Mouse (Mus musculus) lung, embryonic 16.5 days (tissue): Measurements from ENCODE around the gene Prkar2a. TPM values are rescaled to one million over a fixed set of nuclear protein-coding genes. Genes with fewer than 3 reads are reported as not detected.

Experiments
- ATAC-seq: fragments of 200-750 bp; cut with Nextera tagmentation; 2 replicates; pipeline ENCODE4 v1.8.0; 2017; ENCODE audit warnings: low read depth, mild to moderate bottlenecking, moderate library complexity
- H3K27ac ChIP-seq: fragments of 300-500 bp; sonication (generic); 2 replicates; pipeline ENCODE4 v1.5.1; 2014; ENCODE audit warnings: mild to moderate bottlenecking, control low read depth, low read length
- H3K27me3 ChIP-seq: fragments of 300-500 bp; sonication (generic); 2 replicates; pipeline ENCODE4 v1.6.1; 2014; ENCODE audit warnings: low read depth, low read length, mixed read lengths; ENCODE audit not compliant: control insufficient read depth, insufficient read depth
- H3K36me3 ChIP-seq: fragments of 300-500 bp; sonication (generic); 2 replicates; pipeline ENCODE4 v1.6.1; 2014; ENCODE audit warnings: low read length; ENCODE audit not compliant: control insufficient read depth, insufficient read depth
- H3K4me1 ChIP-seq: fragments of 300-500 bp; sonication (generic); replicated peaks from 2 replicates; pipeline ENCODE4 v1.6.1; 2014; ENCODE audit warnings: low read length, mixed read lengths; ENCODE audit not compliant: control insufficient read depth, insufficient read depth
- H3K4me2 ChIP-seq: fragments of 300-500 bp; sonication (generic); 2 replicates; pipeline ENCODE4 v1.6.1; 2014; ENCODE audit warnings: low read depth, low read length, control low read depth
- H3K4me3 ChIP-seq: fragments of 300-500 bp; sonication (generic); 2 replicates; pipeline ENCODE4 v1.5.1; 2014; ENCODE audit warnings: mild to moderate bottlenecking, low read length, control low read depth
- H3K9ac ChIP-seq: fragments of 300-500 bp; sonication (generic); 2 replicates; pipeline ENCODE4 v1.6.1; 2014; ENCODE audit warnings: low read length, control low read depth
- H3K9me3 ChIP-seq: fragments of 300-500 bp; sonication (generic); 2 replicates; pipeline ENCODE4 v1.6.1; 2016; ENCODE audit warnings: low read length; ENCODE audit not compliant: control insufficient read depth
- WGBS: fragments of 180-500 bp; shearing (Covaris S2); extraction: QIAGEN DNeasy Blood & Tissue Kit; methylation state at CpG from one replicate; pipeline ENCODE4 v1.1.7; 2014; 5-methylcytosine and 5-hydroxymethylcytosine counted together
- polyA plus RNA-seq: library from polyadenylated mRNA; unstranded; fragments of >200 nt; fragmentation: Nextera tagmentation; extraction: Ambion mirVana; gene quantifications from 2 replicates; pipeline ENCODE4 v1.2.1, GENCODE M21; 2015

The Prkar2a gene
- polyA plus RNA-seq, 1 experiment from 2014 or later, result 14.8 TPM

DNA sequence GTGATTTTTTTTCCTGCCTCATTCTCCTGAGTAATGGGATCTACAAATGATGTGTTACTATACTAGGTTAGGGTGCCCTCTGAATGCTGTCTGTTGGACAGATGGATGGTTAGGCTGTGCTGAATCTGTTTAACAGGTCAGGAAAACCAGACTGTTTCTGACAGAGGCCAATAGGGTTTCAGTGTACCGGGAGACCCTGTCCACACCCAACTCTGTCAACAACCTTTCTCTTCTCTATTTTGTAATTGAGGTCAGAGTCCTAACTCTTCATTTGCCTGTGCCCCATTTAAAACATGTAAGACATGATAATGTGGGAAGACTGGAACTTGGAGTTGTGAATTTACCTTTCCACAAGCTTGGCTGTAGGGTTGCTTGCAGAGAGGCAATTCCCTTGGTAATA is 879 bp downstream of the Prkar2a start:
- Histone ChIP-seq H3K9me3 (no peaks in the 10 kb centered on the region), H3K9ac (no peak overlapping the region), H3K27ac (no peak overlapping the region), H3K4me2 (no peak overlapping the region), H3K4me3 (no peak overlapping the region), H3K27me3 (no peaks in the 10 kb centered on the region), H3K4me1 (peaks cover 17% of the 10 kb centered on the region), H3K36me3 (no peaks in the 10 kb centered on the region)
- 85% methylated on average over 1 of the region's 1 CpGs for WGBS
- ATAC-seq, result no peak

GRCm38 (mm10) chr9:108690914-108691313 is 1.8 kb downstream of the Prkar2a start:
- ATAC-seq, result no peak
- no peak overlapping the region for H3K4me2 ChIP-seq
- no peak overlapping the region for H3K4me3 ChIP-seq
- peaks cover 17% of the 10 kb centered on the region for H3K4me1 ChIP-seq
- no peaks in the 10 kb centered on the region for H3K27me3 ChIP-seq
- WGBS, result 88% methylated on average over 6 of the region's 6 CpGs
- H3K9ac ChIP-seq, result no peak overlapping the region
- H3K9me3 ChIP-seq, result no peaks in the 10 kb centered on the region
- no peak overlapping the region for H3K27ac ChIP-seq
- H3K36me3 ChIP-seq, result no peaks in the 10 kb centered on the region

- Histone ChIP-seq H3K9ac (peak overlapping the region; percentile 78), H3K27ac (peak overlapping the region; percentile 50), H3K36me3 (no peaks in the 10 kb centered on the region), H3K27me3 (no peaks in the 10 kb centered on the region), H3K4me2 (peak overlapping the region; percentile 98), H3K4me3 (peak overlapping the region; percentile 80), H3K9me3 (no peaks in the 10 kb centered on the region), H3K4me1 (peaks cover 17% of the 10 kb centered on the region)
- WGBS, result 62% methylated on average over 8 of the region's 8 CpGs
- ATAC-seq, result no peak
These were observed 2.3 kb downstream of the Prkar2a start for GRCm38 (mm10) chr9:108691371-108691770.

GRCm38 (mm10) chr9:108691846-108692225 is 2.7 kb downstream of the Prkar2a start:
- under 1% methylated on average over 40 of the region's 42 CpGs for WGBS
- Histone ChIP-seq H3K4me1 (peaks cover 17% of the 10 kb centered on the region), H3K27ac (peak overlapping the region; percentile 50), H3K27me3 (no peaks in the 10 kb centered on the region), H3K4me3 (peak overlapping the region; percentile 80), H3K9ac (peak overlapping the region; percentile 78), H3K9me3 (no peaks in the 10 kb centered on the region), H3K4me2 (peak overlapping the region; percentile 98), H3K36me3 (no peaks in the 10 kb centered on the region)
- peak; percentile 95 for ATAC-seq

DNA sequence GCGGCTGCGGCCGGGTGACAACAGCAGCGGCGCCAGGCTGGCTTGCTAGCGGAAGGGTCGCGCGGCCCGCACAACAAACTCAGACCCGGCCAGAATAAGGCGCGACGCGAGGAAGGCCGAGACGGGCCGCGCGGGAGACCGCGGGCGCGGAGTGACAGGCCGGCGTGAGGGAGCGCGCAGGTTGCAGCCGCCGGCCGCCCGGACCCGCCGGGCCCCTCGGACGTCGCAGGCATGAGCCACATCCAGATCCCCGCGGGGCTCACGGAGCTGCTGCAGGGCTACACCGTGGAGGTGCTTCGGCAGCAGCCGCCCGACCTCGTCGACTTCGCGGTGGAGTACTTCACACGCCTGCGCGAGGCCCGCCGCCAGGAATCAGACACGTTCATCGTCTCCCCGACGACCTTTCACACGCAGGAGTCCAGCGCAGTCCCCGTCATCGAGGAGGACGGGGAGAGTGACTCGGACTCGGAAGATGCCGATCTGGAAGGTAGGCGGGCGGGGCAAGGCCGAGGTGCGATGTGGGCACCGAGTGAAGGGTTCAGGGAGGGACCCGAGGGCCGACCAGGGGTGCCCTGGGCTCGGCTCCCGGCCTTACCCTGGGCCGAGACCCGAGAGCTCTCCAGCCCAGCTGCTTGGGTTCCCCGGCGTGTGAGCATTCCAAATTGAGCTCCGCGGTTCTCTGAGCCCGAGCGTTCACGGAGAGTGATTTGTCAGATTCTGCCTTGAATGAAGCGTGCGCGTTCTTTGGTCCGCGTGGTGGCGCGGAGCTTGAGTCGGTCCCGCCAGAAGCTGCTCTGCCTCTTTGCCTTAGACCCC is 3.3 kb downstream of the Prkar2a start:
- WGBS, result under 1% methylated on average over 92 of the region's 92 CpGs
- no peaks in the 10 kb centered on the region for H3K36me3 ChIP-seq
- ATAC-seq, result peak; percentile 72

DNA sequence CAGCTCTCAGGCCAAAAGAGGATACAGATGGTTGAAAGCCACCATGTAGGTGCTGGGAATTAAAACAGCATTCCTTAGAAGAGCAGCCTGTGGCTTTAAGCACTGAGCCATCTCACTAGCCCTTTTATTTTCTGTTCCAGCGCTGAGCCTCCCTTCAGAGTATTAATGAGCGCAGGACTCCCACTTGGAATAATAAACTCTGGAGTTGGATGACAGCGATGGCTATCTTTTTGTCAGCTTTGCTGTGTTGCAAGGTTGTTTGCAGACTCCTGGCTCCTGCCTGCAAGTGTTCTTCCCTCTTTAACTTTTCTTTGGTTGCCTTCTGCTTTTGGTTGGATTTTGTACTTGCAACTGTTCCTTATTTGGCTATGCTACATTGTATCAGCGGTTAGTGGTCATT is 4.8 kb downstream of the Prkar2a start:
- no peaks in the 10 kb centered on the region for H3K9me3 ChIP-seq
- peaks cover 15% of the 10 kb centered on the region for H3K4me1 ChIP-seq
- no peak overlapping the region for H3K9ac ChIP-seq
- H3K4me3 ChIP-seq, result no peak overlapping the region
- WGBS, result 76% methylated on average over 4 of the region's 4 CpGs
- H3K4me2 ChIP-seq, result peak overlapping the region; percentile 29; the same call in 1 of the 2 replicates
- H3K27me3 ChIP-seq, result no peaks in the 10 kb centered on the region
- no peaks in the 10 kb centered on the region for H3K36me3 ChIP-seq
- no peak for ATAC-seq
- H3K27ac ChIP-seq, result no peak overlapping the region

More for the DNA sequence above, 3.3 kb downstream of the Prkar2a start:
- H3K9me3 ChIP-seq, result no peaks in the 10 kb centered on the region
- peak overlapping the region; percentile 50 for H3K27ac ChIP-seq
- peaks cover 17% of the 10 kb centered on the region for H3K4me1 ChIP-seq
- peak overlapping the region; percentile 78 for H3K9ac ChIP-seq
- H3K4me2 ChIP-seq, result peak overlapping the region; percentile 98
- H3K4me3 ChIP-seq, result peak overlapping the region; percentile 80
- H3K27me3 ChIP-seq, result no peaks in the 10 kb centered on the region

- H3K27ac ChIP-seq, result no peak overlapping the region
- no peak overlapping the region for H3K9ac ChIP-seq
- 86% methylated on average over 1 of the region's 1 CpGs for WGBS
- H3K4me1 ChIP-seq, result peaks cover 15% of the 10 kb centered on the region
- H3K4me3 ChIP-seq, result no peak overlapping the region
- no peaks in the 10 kb centered on the region for H3K36me3 ChIP-seq
- no peaks in the 10 kb centered on the region for H3K27me3 ChIP-seq
- H3K9me3 ChIP-seq, result no peaks in the 10 kb centered on the region
- H3K4me2 ChIP-seq, result no peak overlapping the region
- no peak for ATAC-seq
These were observed 5.4 kb downstream of the Prkar2a start for GRCm38 (mm10) chr9:108694533-108694932.

DNA sequence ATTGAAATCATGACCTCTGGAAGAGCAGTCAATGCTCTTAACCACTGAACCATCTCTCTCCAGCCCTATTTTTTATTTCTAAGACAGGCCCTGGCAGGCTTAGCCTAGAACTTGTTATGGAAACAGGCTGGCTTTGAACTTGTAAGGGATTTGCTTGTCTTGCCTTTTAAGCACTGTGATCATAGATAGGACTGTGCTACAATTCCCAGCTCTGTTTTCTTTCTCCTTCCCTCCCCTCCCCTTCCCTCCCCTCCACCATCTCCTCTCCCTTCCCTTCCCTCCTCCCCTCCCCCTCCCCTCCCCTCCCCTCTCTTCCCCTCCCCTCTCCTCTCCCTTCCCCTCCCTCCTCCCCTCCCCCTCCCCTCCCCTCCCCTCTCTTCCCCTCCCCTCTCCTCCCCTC is 13.4 kb downstream of the Prkar2a start:
- Histone ChIP-seq H3K9me3 (no peaks in the 10 kb centered on the region), H3K4me1 (peaks cover 6% of the 10 kb centered on the region), H3K9ac (no peak overlapping the region), H3K27me3 (no peaks in the 10 kb centered on the region), H3K27ac (no peak overlapping the region), H3K36me3 (no peaks in the 10 kb centered on the region), H3K4me2 (no peak overlapping the region), H3K4me3 (no peak overlapping the region)
- no peak for ATAC-seq

DNA sequence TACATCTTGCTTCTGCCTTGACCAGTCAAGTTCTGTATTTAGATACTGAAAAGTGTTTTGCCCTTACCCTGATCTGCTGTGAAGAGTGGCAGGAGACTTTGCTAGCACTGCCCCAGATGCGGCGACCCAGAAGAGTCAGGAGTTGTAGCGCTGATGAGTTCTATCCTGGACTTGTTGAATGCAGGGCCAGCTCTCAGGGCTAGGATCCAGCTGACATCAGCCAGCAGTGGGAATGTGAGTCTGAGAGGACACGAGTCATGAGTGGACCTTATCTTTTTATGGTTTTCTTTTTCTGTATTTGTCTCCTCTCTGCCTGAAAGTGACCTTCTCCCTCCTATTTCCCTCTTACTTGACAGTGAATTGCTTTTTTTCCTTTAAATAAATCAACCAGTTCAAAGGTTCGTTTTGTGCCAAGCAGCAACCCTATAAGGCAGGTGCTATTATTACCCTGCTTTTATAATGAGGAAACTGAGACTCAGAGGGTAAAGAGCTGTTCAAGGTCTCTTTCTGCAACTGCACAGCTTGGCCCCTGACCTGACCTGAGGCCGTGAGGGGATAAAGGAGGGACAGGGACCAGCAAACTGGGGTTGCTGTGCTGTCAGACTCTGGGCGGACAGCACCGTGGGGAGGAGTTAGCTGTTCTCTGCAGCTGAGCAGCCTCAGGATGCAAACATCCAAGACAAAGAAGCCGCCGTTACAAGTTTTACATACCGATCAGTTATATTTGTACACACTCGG is 14.4 kb downstream of the Prkar2a start:
- no peaks in the 10 kb centered on the region for H3K27me3 ChIP-seq
- no peaks in the 10 kb centered on the region for H3K36me3 ChIP-seq
- H3K4me1 ChIP-seq, result peaks cover 6% of the 10 kb centered on the region
- no peak for ATAC-seq
- H3K4me2 ChIP-seq, result no peak overlapping the region
- 40% methylated on average over 12 of the region's 12 CpGs for WGBS
- peak overlapping the region; percentile 10; the same call in 1 of the 2 replicates for H3K27ac ChIP-seq
- no peaks in the 10 kb centered on the region for H3K9me3 ChIP-seq
- H3K9ac ChIP-seq, result no peak overlapping the region
- no peak overlapping the region for H3K4me3 ChIP-seq
